Mouse (Mus musculus) CH12.LX (cell line): ENCODE data around the gene Akap1. TPM values are rescaled to one million over a fixed set of nuclear protein-coding genes. Genes with fewer than 3 reads are reported as not detected.

ENCODE experiments used
- DNase-seq: peaks from one replicate; pipeline ENCODE4 v3.0.0-alpha.2; 2013; ENCODE audit errors: extremely low read depth
- H3K27ac ChIP-seq: 2 replicates; pipeline ENCODE4 v1.5.1; 2012; ENCODE audit warnings: low read depth, mild to moderate bottlenecking, control low read depth, moderate library complexity; ENCODE audit not compliant: insufficient read depth
- H3K27me3 ChIP-seq: replicated peaks from 2 replicates; pipeline ENCODE3; 2012; ENCODE audit warnings: inconsistent platforms
- H3K36me3 ChIP-seq, 2 experiments: replicated peaks in 1 of 2; 2 replicates each; pipeline versions ENCODE3 to v1.6.1; 2012; ENCODE audit warnings: inconsistent platforms in 1 of 2, low read length in 1 of 2, mild to moderate bottlenecking in 1 of 2, mixed read lengths in 1 of 2, moderate library complexity in 1 of 2; ENCODE audit not compliant: control insufficient read depth in 1 of 2, insufficient read depth in 1 of 2
- H3K4me1 ChIP-seq, 2 experiments: 2 replicates each; pipeline ENCODE4 v1.6.1; 2012; ENCODE audit warnings: inconsistent platforms in 1 of 2, moderate library complexity in 1 of 2; ENCODE audit not compliant: insufficient read depth in 2 of 2, control insufficient read depth in 1 of 2
- H3K4me2 ChIP-seq: 2 replicates; pipeline ENCODE4 v1.6.1; 2012; ENCODE audit warnings: low read depth, mild to moderate bottlenecking, control low read depth; ENCODE audit not compliant: poor library complexity, insufficient read depth, severe bottlenecking
- H3K4me3 ChIP-seq, 3 experiments: fragments of 150-350 bp in 1 of 3; sonication (generic) in 1 of 3; replicated peaks in 1 of 3; 2 replicates each; pipeline versions ENCODE3 to v1.5.1; 2011 to 2012; ENCODE audit warnings: low read depth in 2 of 3, low read length in 2 of 3, mild to moderate bottlenecking in 2 of 3, moderate library complexity in 2 of 3, control low read depth in 1 of 3, improper control_type of control experiment in 1 of 3, inconsistent platforms in 1 of 3, mixed read lengths in 1 of 3; ENCODE audit not compliant: poor library complexity in 1 of 3
- H3K79me2 ChIP-seq: replicated peaks from 2 replicates; pipeline ENCODE4 v1.6.1; 2012; ENCODE audit warnings: mild to moderate bottlenecking, moderate library complexity; ENCODE audit not compliant: control insufficient read depth, poor library complexity, insufficient read depth, severe bottlenecking; ENCODE audit errors: extremely low read depth
- H3K9ac ChIP-seq: 2 replicates; pipeline ENCODE4 v1.6.1; 2012; ENCODE audit warnings: low read depth, mild to moderate bottlenecking, control low read depth, moderate library complexity; ENCODE audit not compliant: insufficient read depth
- H3K9me3 ChIP-seq: replicated peaks from 2 replicates; pipeline ENCODE3; 2012; ENCODE audit warnings: low read length, inconsistent platforms, mixed read lengths
- BHLHE40 ChIP-seq: IDR thresholded peaks from 2 replicates; pipeline ENCODE4 v1.6.1; 2011; ENCODE audit warnings: mild to moderate bottlenecking, low read depth, low read length, improper control_type of control experiment
- CHD2 ChIP-seq: IDR thresholded peaks from 2 replicates; pipeline ENCODE4 v1.6.1; 2011; ENCODE audit warnings: low read length, improper control_type of control experiment
- CTCF ChIP-seq, 2 experiments: IDR thresholded peaks in 1 of 2; conservative IDR thresholded peaks in 1 of 2; 2 replicates each; pipeline ENCODE4 v1.5.1; 2011 to 2012; ENCODE audit warnings: low read depth in 2 of 2, low read length in 2 of 2, improper control_type of control experiment in 1 of 2, inconsistent platforms in 1 of 2, mild to moderate bottlenecking in 1 of 2, moderate library complexity in 1 of 2
- ETS1 ChIP-seq: conservative IDR thresholded peaks from 2 replicates; pipeline ENCODE4 v1.6.1; 2012; ENCODE audit warnings: low read depth, mild to moderate bottlenecking, inconsistent platforms, low read length, improper control_type of control experiment, moderate library complexity
- IRF4 ChIP-seq: IDR thresholded peaks from 2 replicates; pipeline ENCODE4 v1.6.1; 2014; ENCODE audit warnings: low read depth, mild to moderate bottlenecking, inconsistent platforms, low read length, improper control_type of control experiment
- JUND ChIP-seq: conservative IDR thresholded peaks from 2 replicates; pipeline ENCODE4 v1.6.1; 2011; ENCODE audit warnings: low read depth, low read length, improper control_type of control experiment
- MAX ChIP-seq: IDR thresholded peaks from 2 replicates; pipeline ENCODE4 v1.6.1; 2011; ENCODE audit warnings: low read length, improper control_type of control experiment
- MAZ ChIP-seq: IDR thresholded peaks from 2 replicates; pipeline ENCODE4 v1.6.1; 2012; ENCODE audit warnings: low read depth, mild to moderate bottlenecking, inconsistent platforms, low read length, improper control_type of control experiment, moderate library complexity
- MXI1 ChIP-seq: IDR thresholded peaks from 2 replicates; pipeline ENCODE4 v1.6.1; 2011; ENCODE audit warnings: mild to moderate bottlenecking, low read depth, low read length, improper control_type of control experiment
- POLR2A ChIP-seq: IDR thresholded peaks from 2 replicates; pipeline ENCODE4 v1.6.1; 2011; ENCODE audit warnings: low read depth, mild to moderate bottlenecking, improper control_type of control experiment, low read length
- RAD21 ChIP-seq: IDR thresholded peaks from 2 replicates; pipeline ENCODE4 v1.6.1; 2011; ENCODE audit warnings: low read depth, mild to moderate bottlenecking, low read length, improper control_type of control experiment, moderate library complexity
- SIN3A ChIP-seq: IDR thresholded peaks from 2 replicates; pipeline ENCODE4 v1.6.1; 2012; ENCODE audit warnings: low read length, improper control_type of control experiment, inconsistent platforms
- SMC3 ChIP-seq: IDR thresholded peaks from 2 replicates; pipeline ENCODE4 v1.6.1; 2011; ENCODE audit warnings: low read depth, low read length, improper control_type of control experiment
- TBP ChIP-seq: conservative IDR thresholded peaks from 2 replicates; pipeline ENCODE4 v1.6.1; 2011; ENCODE audit warnings: low read depth, low read length, improper control_type of control experiment
- TCF12 ChIP-seq: IDR thresholded peaks from 2 replicates; pipeline ENCODE4 v1.6.1; 2014; ENCODE audit warnings: low read depth, mild to moderate bottlenecking, inconsistent platforms, low read length, improper control_type of control experiment
- USF1 ChIP-seq: IDR thresholded peaks from 2 replicates; pipeline ENCODE4 v1.6.1; 2014; ENCODE audit warnings: low read depth, mild to moderate bottlenecking, inconsistent platforms, low read length, improper control_type of control experiment
- USF2 ChIP-seq: conservative IDR thresholded peaks from 2 replicates; pipeline ENCODE4 v1.6.1; 2011; ENCODE audit warnings: low read depth, low read length, improper control_type of control experiment
- ZNF384 ChIP-seq: IDR thresholded peaks from 2 replicates; pipeline ENCODE4 v1.6.1; 2012; ENCODE audit warnings: low read depth, low read length, improper control_type of control experiment, inconsistent platforms
- dilution Hi-C: fragments of 300-500 bp; cut with MboI; formaldehyde crosslinking; loops from 2 replicates; pipeline ENCODE4 v1.14.3; 2020; ENCODE audit warnings: low sequenced_read_pairs; ENCODE audit not compliant: extremely low pct_unique_long_range_greater_than_20kb, extremely low pct_ligation_motif_present
- in situ Hi-C: fragments of 300-500 bp; cut with MboI; formaldehyde crosslinking; loops from 3 replicates; pipeline ENCODE4 v1.14.3; 2019; ENCODE audit warnings: low sequenced_read_pairs, low pct_ligation_motif_present, low pct_unique_long_range_greater_than_20kb, mixed read lengths
- polyA plus RNA-seq: library from polyadenylated mRNA; unstranded; fragments of >175 nt; gene quantifications from 2 replicates; pipeline ENCODE4 v1.2.1, GENCODE M21; 2012; ENCODE audit warnings: low read depth; ENCODE audit not compliant: insufficient read length
- total RNA-seq, 2 experiments: library from RNA; depleted of rRNA; stranded (reverse); fragments of 300-350 nt in 1 of 2; fragments of >200 nt in 1 of 2; gene quantifications; 2 replicates each; pipeline ENCODE4 v1.2.3; 2012 to 2014

Gene Akap1
- total and polyA plus RNA-seq, 3 experiments, result 46.4 to 54.8 (median 51.6) TPM

DNA sequence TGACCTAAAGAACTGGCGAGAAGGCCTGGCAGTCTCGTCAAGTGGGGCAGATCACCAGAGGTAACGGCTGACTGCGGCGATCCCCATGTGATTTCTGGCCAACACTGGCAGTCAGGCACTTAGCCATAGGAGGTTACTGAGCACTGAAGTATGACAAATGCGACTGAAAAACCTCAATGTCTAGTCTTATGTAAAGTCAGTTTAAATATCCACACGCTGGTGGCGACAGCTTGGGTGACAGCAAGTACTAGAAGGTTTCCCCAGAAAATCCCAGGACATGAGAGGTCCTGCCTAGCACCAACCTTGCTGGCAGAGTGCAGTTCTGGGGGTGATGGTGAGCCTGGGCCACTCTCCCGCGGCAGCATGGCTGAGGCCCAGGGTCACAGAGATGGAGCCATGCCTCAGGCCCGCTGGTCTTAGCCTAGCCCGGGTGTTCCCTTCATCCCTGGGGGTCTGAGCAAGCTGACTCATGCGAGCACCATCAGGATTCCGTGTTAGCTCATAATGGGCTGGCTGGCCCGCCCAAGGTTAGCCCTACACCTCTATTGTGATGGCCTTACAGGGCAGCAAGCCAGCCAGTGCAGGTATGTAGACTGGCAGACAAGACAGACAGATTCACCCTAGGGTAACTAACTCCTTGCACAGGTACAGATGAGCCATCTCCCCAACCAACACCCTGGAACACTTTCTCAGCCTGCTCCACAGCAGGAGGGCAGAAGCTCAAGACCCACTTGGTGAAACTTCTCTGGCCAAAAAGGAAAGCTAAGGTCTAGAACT lies 13.1 kb downstream of the Akap1 start:
- TF ChIP-seq IRF4 (peak; percentile 27; the same call in 1 of the 2 replicates), BHLHE40 (peak; percentile 86), ZNF384 (no peak), MXI1 (peak; percentile 48; the same call in 1 of the 2 replicates), JUND (no peak), SIN3A (peak; percentile 78), ETS1 (peak; percentile 47), USF1 (0 out of 2 replicates have a peak, but pooled peaks have one; percentile 8), TCF12 (peak; percentile 7; the same call in 1 of the 2 replicates)
- peaks cover 26% of the 10 kb centered on the region for H3K79me2 ChIP-seq
- peak overlapping the region; percentile 3; the same call in 1 of the 2 replicates for H3K4me2 ChIP-seq
- H3K9ac ChIP-seq, result no peak overlapping the region
- in situ Hi-C loops (loop anchor here (5.0 kb wide), 1 partner anchor 101 kb away; no protein-coding TSS in a partner anchor), dilution Hi-C loops (no loop called here)
- H3K4me1 ChIP-seq, result peaks cover 37 to 80% of the 10 kb centered on the region in 2 experiments
- no peaks in the 10 kb centered on the region for H3K9me3 ChIP-seq
- H3K4me3 ChIP-seq, result no peak overlapping the region
- DNase-seq, result peak; percentile 43
- no peaks in the 10 kb centered on the region for H3K27me3 ChIP-seq
- H3K27ac ChIP-seq, result peak overlapping the region; percentile 37; the same call in 1 of the 2 replicates
- H3K36me3 ChIP-seq, result peaks cover 0 to 48% of the 10 kb centered on the region in 2 experiments

DNA sequence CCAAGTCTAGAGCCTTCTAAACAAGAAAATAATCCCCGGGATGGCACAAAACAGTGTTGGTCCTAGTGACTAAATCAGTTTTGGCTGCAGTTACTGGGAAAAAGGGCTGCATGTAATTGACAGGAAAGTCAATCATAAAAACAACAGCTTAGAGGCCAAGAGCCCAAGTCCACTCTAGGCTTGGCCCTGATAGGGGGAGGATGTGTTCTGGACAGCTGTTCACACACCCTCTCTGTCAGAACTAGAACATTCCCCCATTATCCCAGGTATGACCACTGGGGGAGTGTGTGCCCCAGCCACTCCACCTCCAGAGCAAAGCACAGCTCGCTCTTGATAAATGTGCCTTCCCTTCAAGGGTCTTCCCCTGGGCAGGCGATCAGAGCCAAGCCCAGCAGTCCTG lies 14.7 kb downstream of the Akap1 start:
- H3K4me3 ChIP-seq, result no peak overlapping the region
- peak; percentile 48 for DNase-seq
- in situ Hi-C loops (loop anchor here (5.0 kb wide), 1 partner anchor 103 kb away; no protein-coding TSS in a partner anchor), dilution Hi-C loops (no loop called here)
- no peaks in the 10 kb centered on the region for H3K27me3 ChIP-seq
- no peak overlapping the region for H3K9ac ChIP-seq
- H3K9me3 ChIP-seq, result no peaks in the 10 kb centered on the region
- H3K36me3 ChIP-seq, result peaks cover 12 to 54% of the 10 kb centered on the region in 2 experiments
- no peak for TF ChIP-seq MXI1
- no peak for TF ChIP-seq ZNF384
- TF ChIP-seq MAZ, result no peak
- TF ChIP-seq SIN3A, result no peak
- TF ChIP-seq SMC3, result peak; percentile 29; the same call in 1 of the 2 replicates
- TF ChIP-seq CTCF (conservative IDR thresholded peaks at IDR 0.05 in 1 of 2, IDR thresholded peaks at IDR 0.05 in 1 of 2; ENCODE audit: low read depth in 2 of 2, low read length in 2 of 2), result peak in 1 of 2 experiments; percentile 62
- TF ChIP-seq CHD2, result no peak
- no peak for TF ChIP-seq USF2
- TF ChIP-seq POLR2A, result 0 out of 2 replicates have a peak, but pooled peaks have one; percentile 4
- no peak for TF ChIP-seq MAX
- TF ChIP-seq RAD21, result peak; percentile 34
- TF ChIP-seq TBP, result no peak
- TF ChIP-seq, all 38 proteins: peak for 4
- Histone ChIP-seq H3K4me2 (peak overlapping the region; percentile 63), H3K4me1 (peaks cover 37 to 67% of the 10 kb centered on the region in 2 experiments), H3K79me2 (peaks cover 15% of the 10 kb centered on the region), H3K27ac (no peak overlapping the region)
